Mouse (Mus musculus): Measurements from ENCODE around the gene Taf5. TPM values are rescaled to one million over a fixed set of nuclear protein-coding genes. Genes with fewer than 3 reads are reported as not detected.

The Taf5 gene
- total RNA-seq, 4 experiments from 2014 or later = 4.8 to 6.0 (median 5.3) TPM

DNA sequence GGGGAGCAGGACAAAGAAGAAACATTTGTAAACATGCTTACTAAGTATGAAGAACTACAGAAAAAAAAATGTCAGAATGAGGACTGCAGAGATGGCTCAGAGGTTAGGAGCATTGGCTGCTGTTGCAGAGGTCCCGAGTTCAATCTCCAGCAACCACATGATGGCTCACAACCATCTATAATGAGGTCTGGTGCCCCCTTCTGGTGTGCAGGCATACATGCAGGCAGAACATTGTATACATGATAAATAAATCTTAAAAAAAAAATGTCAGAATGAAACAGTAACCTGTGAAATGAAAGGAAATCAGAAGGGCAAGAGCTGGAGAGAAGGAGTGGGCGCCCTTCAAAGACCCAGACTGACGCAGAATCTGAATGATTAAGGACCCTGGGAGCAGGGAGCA is 1.7 kb upstream of the Taf5 start:
- DNase-seq (ENCODE audit: low spot score in 2 of 2) = no peak

- DNase-seq (ENCODE audit: low spot score in 2 of 2) = peak; percentile 63 to 74
Measured at GRCm38 (mm10) chr19:47067924-47068611, 522 bp downstream of the Taf5 start.

GRCm38 (mm10) chr19:47088226-47088625 is 20.7 kb downstream of the Taf5 start:
- DNase-seq (ENCODE audit: low spot score in 2 of 2) = no peak

- DNase-seq (ENCODE audit: low spot score in 2 of 2) = no peak
Measured at GRCm38 (mm10) chr19:47089718-47090525, 22.4 kb downstream of the Taf5 start.

DNA sequence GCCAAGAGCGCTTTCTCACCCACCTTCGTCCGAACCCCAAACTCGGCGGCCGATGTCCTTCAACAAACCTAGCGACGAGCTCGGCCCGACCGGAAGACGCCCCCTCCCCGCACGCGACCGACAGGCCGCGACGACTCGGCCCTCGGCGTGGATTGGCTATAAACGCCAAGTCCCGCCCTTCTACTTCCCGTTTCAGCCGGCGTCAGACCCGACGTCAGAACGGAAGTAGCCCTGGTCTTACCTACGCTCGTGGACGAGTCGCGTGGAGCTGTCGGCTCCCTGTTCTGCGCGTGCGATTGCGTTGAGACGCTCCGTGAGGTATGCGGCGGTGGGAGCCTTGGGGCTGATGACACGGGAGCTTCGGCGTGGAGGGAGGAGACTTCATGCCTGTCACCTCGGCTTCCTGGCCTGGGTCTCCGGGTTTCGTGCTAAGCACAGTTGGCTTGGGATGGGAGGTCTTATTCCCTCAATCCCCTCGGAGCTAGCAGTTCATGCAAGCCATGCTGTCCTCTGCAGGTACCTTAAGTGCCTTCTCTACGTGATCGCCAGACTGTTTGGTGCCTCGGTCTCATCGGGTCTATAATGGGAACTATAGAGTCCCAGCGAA is 23.1 kb downstream of the Taf5 start, which contains the start of the genes Usmg5 and Pdcd11:
Usmg5 (minus strand) TSS at position 98 of the 607 bp plus-strand sequence.
Pdcd11 (plus strand) TSS at position 219 of the 607 bp plus-strand sequence.
- DNase-seq (ENCODE audit: low spot score in 2 of 2) = peak; percentile 90 to 97

GRCm38 (mm10) chr19:47101080-47101479 is 33.5 kb downstream of the Taf5 start:
- DNase-seq (ENCODE audit: low spot score in 2 of 2) = no peak

DNA sequence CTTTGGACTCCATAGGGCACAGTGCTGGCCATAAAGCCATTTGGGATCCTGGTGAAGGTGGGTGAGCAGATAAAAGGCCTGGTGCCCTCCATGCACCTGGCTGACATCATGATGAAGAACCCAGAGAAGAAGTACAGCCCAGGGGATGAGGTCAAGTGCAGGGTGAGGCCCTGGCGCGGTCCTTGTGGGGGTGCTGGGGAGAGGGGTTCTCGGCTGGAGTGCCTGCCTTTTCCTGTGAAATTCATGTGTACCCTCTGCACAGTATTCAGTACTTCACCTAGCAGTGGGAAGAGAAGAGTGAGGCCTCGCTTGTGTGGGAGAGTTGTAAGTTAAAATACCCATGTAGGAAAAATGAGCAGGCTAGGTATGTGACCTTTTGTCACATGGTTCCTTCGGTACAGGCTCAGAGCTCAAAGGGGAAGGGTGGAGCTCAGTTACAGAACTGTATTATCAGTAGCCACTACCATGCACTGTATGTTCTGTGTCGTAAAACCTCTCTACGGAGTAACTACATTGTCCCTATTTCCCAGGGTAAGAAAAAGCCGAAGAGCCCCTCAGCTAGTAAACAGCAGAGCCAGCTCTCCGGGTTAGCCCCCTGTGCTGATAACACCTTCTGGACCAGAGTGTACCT is 37.2 kb downstream of the Taf5 start:
- DNase-seq (ENCODE audit: low spot score in 2 of 2) = no peak

DNA sequence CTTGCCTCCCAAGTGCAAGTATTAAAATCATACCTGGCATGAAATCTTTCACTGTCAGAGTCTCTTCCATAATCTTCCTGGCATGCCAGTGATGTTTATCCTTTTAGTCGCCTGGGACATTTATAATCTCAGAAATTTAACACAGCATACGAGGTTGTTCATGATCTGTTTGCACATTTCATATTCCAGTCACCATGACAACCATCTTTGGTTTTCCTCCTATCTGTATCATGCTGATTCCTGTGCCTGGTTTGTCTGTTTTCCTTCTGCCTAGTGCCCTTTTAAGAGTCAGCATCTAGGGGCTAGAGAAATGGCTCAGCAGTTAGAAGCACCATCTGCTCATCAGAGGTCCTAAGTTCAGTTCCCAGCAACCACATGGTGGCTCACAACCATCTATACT is 51.1 kb downstream of the Taf5 start:
- no peak for DNase-seq (ENCODE audit: low spot score in 2 of 2)

DNA sequence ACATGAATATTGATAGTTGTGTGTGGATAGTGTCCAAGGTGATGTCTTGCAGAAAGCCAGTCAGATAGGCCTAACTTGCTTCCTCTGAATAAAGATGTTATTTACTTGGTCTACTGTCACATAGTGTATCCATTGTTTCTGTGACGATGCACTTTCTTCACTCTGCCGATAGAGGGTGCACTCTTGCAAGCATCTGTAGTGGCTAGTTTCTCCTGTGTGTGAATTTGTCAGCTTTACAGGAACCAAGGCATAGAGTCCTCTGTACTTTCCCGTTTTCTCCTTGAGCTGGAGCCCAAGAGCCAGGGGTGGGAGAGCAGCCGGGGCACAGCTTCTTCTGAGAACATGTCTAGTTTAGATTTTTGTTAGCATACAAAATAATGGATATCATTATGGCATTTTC is 53.5 kb downstream of the Taf5 start:
- DNase-seq (ENCODE audit: low spot score in 2 of 2) = no peak

DNA sequence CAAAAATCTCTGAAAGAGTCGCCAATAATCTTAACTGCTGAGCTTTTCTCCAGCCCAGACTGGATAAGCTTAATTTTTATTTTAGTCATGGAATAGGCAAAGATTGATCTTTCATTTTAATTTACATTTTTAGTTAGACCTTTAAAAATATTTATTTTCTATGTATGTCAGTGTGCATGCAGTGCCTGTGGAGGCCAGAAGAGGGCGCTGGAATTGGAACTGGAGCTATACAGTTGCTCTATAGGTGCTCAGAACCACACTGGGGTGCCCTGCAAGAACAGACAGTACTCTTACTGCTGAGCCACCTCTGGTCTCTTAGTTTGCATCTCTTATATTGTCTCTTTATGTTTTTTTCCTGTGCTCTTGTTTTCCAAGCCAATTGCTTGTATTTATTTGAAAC is 55.3 kb downstream of the Taf5 start:
- no peak for DNase-seq (ENCODE audit: low spot score in 2 of 2)

- DNase-seq (ENCODE audit: low spot score in 2 of 2) = peak in 1 of 2 experiments; percentile 35
Measured at GRCm38 (mm10) chr19:47128164-47128563, 60.6 kb downstream of the Taf5 start.

- DNase-seq (ENCODE audit: low spot score in 2 of 2) = no peak
Measured at GRCm38 (mm10) chr19:47128835-47129234, 61.3 kb downstream of the Taf5 start.

GRCm38 (mm10) chr19:47130551-47131125 is 63.1 kb downstream of the Taf5 start:
- DNase-seq (ENCODE audit: low spot score in 2 of 2) = no peak

Other genes with a start within 250 kb of the Taf5 start
- 100 to 1,000 TPM; 175 to 187 (median 178) TPM for gene Ina, start 53.0 kb upstream of the Taf5 start, total RNA-seq (2022)
- gene Nt5c2, start 52.6 kb upstream of the Taf5 start, total RNA-seq (2022) = 10 to 100 TPM; 70.8 to 83.9 (median 82.1) TPM
- 10 to 100 TPM; 14.4 to 15.8 (median 15.1) TPM for gene Pcgf6, start 16.8 kb upstream of the Taf5 start, total RNA-seq (2022)
- gene Usmg5, start 22.9 kb downstream of the Taf5 start, total RNA-seq (2022) = 100 to 1,000 TPM; 772 to 821 (median 786) TPM
- 10 to 100 TPM; 14.8 to 15.9 (median 15.3) TPM for gene Pdcd11, start 23.0 kb downstream of the Taf5 start, total RNA-seq (2022)
- 1 to 10 TPM; 4.4 to 6.6 (median 6.3) TPM for gene Calhm2, start 70.5 kb downstream of the Taf5 start, total RNA-seq (2022)
- not detected for gene Calhm1, start 76.5 kb downstream of the Taf5 start, total RNA-seq (2022)
- not detected for gene Calhm3, start 90.0 kb downstream of the Taf5 start, total RNA-seq (2022)
- 100 to 1,000 TPM; 159 to 179 (median 172) TPM for gene Neurl1a, start 111.1 kb downstream of the Taf5 start, total RNA-seq (2022)